Mouse (Mus musculus) ES-Bruce4 (cell line): Measurements from ENCODE around the gene Tnfrsf26. TPM values are rescaled to one million over a fixed set of nuclear protein-coding genes. Genes with fewer than 3 reads are reported as not detected.
"Not testable (repeated sequence)": the region's sequence is repeated elsewhere in the genome, so short reads cannot be mapped to it uniquely, and the experiment has no call there.

ENCODE experiments used
- H3K27ac ChIP-seq: 2 replicates; pipeline ENCODE4 v1.5.1; 2012; ENCODE audit warnings: low read length, inconsistent platforms; ENCODE audit not compliant: insufficient read depth
- H3K27me3 ChIP-seq: 2 replicates; pipeline ENCODE4 v1.6.1; 2012; ENCODE audit warnings: mild to moderate bottlenecking, low read length, inconsistent platforms; ENCODE audit not compliant: control insufficient read depth, poor library complexity, insufficient read depth, severe bottlenecking
- H3K36me3 ChIP-seq: 2 replicates; pipeline ENCODE4 v1.6.1; 2012; ENCODE audit warnings: inconsistent platforms, mild to moderate bottlenecking, low read length, moderate library complexity; ENCODE audit not compliant: control insufficient read depth, poor library complexity, insufficient read depth, severe bottlenecking
- H3K4me1 ChIP-seq: one replicate; pipeline ENCODE4 v1.8.1; 2011; ENCODE audit warnings: low read length; ENCODE audit not compliant: control insufficient read depth, insufficient read depth
- H3K4me3 ChIP-seq: 2 replicates; pipeline ENCODE4 v1.5.1; 2011; ENCODE audit warnings: low read depth, mild to moderate bottlenecking, low read length
- H3K9ac ChIP-seq: 2 replicates; pipeline ENCODE4 v1.6.1; 2012; ENCODE audit warnings: low read depth, mild to moderate bottlenecking, inconsistent platforms; ENCODE audit not compliant: poor library complexity, severe bottlenecking
- H3K9me3 ChIP-seq: replicated peaks from 2 replicates; pipeline ENCODE4 v1.6.1; 2012; ENCODE audit warnings: mild to moderate bottlenecking, low read length, inconsistent platforms; ENCODE audit not compliant: control insufficient read depth, poor library complexity, insufficient read depth, severe bottlenecking
- CTCF ChIP-seq: IDR thresholded peaks from one replicate; pipeline ENCODE4 v1.8.1; 2011; ENCODE audit warnings: low read depth, low read length
- EP300 ChIP-seq: IDR thresholded peaks from 2 replicates; pipeline ENCODE4 v1.6.1; 2011; ENCODE audit warnings: low read depth, low read length; ENCODE audit not compliant: insufficient read depth
- POLR2A ChIP-seq: IDR thresholded peaks from one replicate; pipeline ENCODE4 v1.8.1; 2011; ENCODE audit warnings: low read length; ENCODE audit not compliant: insufficient read depth
- polyA plus RNA-seq: library from polyadenylated mRNA; stranded (reverse); fragments of >200 nt; gene quantifications from 2 replicates; pipeline ENCODE4 v1.2.4, GENCODE M21; 2011; ENCODE audit warnings: low read depth; ENCODE audit not compliant: missing spikeins, insufficient read depth, insufficient read length

Tnfrsf26 gene
- not detected in 2 replicates for polyA plus RNA-seq

- Histone ChIP-seq H3K9me3 (no peaks in the 10 kb centered on the region), H3K9ac (no peak within 1 kb of the TSS), H3K4me1 (no peaks in the 10 kb centered on the region), H3K4me3 (no peak within 1 kb of the TSS), H3K36me3 (no peaks in the 10 kb centered on the region), H3K27ac (no peak within 1 kb of the TSS), H3K27me3 (no peaks in the 10 kb centered on the region)
- no peak for TF ChIP-seq CTCF
- no peak for TF ChIP-seq POLR2A
- no peak for TF ChIP-seq EP300
Measured at GRCm38 (mm10) chr7:143628540-143628939, at the start of gene Tnfrsf26. Tnfrsf26 (minus strand) TSS chr7:143628722.

- H3K27me3 ChIP-seq, result no peaks in the 10 kb centered on the region
- H3K36me3 ChIP-seq, result no peaks in the 10 kb centered on the region
- TF ChIP-seq CTCF (no peak), EP300 (no peak)
- H3K4me1 ChIP-seq, result no peaks in the 10 kb centered on the region
- no peak overlapping the region for H3K9ac ChIP-seq
- H3K9me3 ChIP-seq, result no peaks in the 10 kb centered on the region; the same call in 1 of the 2 replicates
- peak overlapping the region; percentile 84 for H3K27ac ChIP-seq
- no peak overlapping the region for H3K4me3 ChIP-seq
Measured at GRCm38 (mm10) chr7:143666427-143667311, 38.1 kb upstream of the Tnfrsf26 start.

GRCm38 (mm10) chr7:143663470-143663869, 34.9 kb upstream of the Tnfrsf26 start:
- no peak overlapping the region for H3K27ac ChIP-seq
- no peaks in the 10 kb centered on the region for H3K27me3 ChIP-seq
- no peak overlapping the region for H3K4me3 ChIP-seq
- H3K36me3 ChIP-seq, result no peaks in the 10 kb centered on the region
- no peak overlapping the region for H3K9ac ChIP-seq
- H3K4me1 ChIP-seq, result peaks cover 2% of the 10 kb centered on the region
- TF ChIP-seq EP300 (no peak), POLR2A (no peak), CTCF (no peak)
- H3K9me3 ChIP-seq, result no peaks in the 10 kb centered on the region; the same call in 1 of the 2 replicates

- H3K27ac ChIP-seq, result peak overlapping the region; percentile 48
- no peaks in the 10 kb centered on the region; the same call in 1 of the 2 replicates for H3K9me3 ChIP-seq
- H3K4me3 ChIP-seq, result no peak overlapping the region
- no peak for TF ChIP-seq POLR2A
- no peak for TF ChIP-seq CTCF
- TF ChIP-seq EP300, result no peak
- peaks cover 2% of the 10 kb centered on the region for H3K4me1 ChIP-seq
- no peaks in the 10 kb centered on the region for H3K27me3 ChIP-seq
- H3K9ac ChIP-seq, result no peak overlapping the region
- no peaks in the 10 kb centered on the region for H3K36me3 ChIP-seq
Measured at GRCm38 (mm10) chr7:143660797-143661196, 32.3 kb upstream of the Tnfrsf26 start.

DNA sequence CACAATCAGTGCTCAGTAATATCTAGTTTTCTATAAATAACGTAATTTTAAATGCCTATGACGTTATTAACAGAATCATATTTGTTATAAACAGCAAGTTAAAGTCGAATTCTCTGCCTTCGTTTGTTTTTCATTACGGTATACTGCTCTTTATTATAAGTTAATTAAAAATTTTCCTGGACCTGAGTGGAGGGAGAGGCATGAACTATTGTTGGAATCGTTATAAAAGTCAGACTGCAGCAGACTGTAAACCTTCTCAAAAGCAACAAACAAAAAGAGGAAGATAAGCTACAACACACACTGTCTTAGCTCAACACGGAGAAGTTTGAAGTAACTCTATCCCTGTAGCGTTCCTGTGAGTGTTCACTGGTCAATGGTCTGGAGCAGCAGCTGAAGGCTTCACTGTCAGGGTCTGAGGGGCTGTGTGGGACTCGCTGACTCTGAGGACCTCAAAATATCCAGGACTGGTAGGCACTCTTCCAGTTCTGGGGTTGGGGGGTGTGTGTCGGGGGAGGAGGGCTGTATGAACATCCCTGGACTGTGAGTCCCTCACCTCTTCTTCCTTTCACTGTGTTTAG, 21.3 kb upstream of the Tnfrsf26 start:
- H3K27me3 ChIP-seq, H3K9me3 ChIP-seq, H3K4me3 ChIP-seq, H3K9ac ChIP-seq, H3K4me1 ChIP-seq, H3K27ac ChIP-seq, H3K36me3 ChIP-seq: not testable (repeated sequence)
